Mouse (Mus musculus): Measurements from ENCODE around the gene Fbxo46.

DNA sequence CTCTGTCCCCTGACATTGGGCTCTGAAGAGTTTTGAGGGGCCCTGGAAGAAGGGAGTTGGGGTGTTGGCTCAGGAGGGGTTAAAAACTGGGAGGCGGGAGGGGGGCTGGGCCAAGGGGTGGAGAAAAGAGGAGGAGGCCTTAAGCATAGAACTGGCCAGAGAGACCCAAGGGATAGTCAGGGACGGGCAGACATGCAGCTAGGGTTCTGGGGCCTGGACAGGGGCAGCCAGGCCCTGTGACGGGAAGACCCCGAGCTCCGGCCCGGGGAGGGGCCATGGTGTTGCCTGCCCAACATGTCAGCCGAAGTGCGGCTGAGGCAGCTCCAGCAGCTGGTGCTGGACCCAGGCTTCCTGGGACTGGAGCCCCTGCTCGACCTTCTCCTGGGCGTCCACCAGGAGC, 36.0 kb upstream of the Fbxo46 start, which contains the start of gene Dmpk:
- TF ChIP-seq CTCF (IDR thresholded peaks at IDR 0.05; ENCODE audit: borderline replicate concordance, control insufficient read depth, extremely low read depth, insufficient read depth, low read length, poor library complexity) (no peak), POLR2A (IDR thresholded peaks at IDR 0.05; ENCODE audit: control insufficient read depth, extremely low read depth, insufficient read depth, low read length, poor library complexity) (no peak)
